Mouse (Mus musculus) ES-E14 (cell line): ENCODE data around the gene B230219D22Rik.

Experiments used
- CHD2 ChIP-seq: IDR thresholded peaks from 2 replicates; pipeline ENCODE4 v1.6.1; 2014; ENCODE audit warnings: mild to moderate bottlenecking, low read depth, low read length, inconsistent platforms
- MAFK ChIP-seq: IDR thresholded peaks from 2 replicates; pipeline ENCODE4 v1.6.1; 2014; ENCODE audit warnings: mild to moderate bottlenecking, low read depth, low read length, inconsistent platforms; ENCODE audit not compliant: insufficient read depth
- ZC3H11A ChIP-seq: IDR thresholded peaks from 2 replicates; pipeline ENCODE4 v1.6.1; 2012; ENCODE audit warnings: low read depth, mild to moderate bottlenecking, inconsistent platforms, low read length, borderline replicate concordance

GRCm38 (mm10) chr13:55732121-55732520, 39.2 kb downstream of the B230219D22Rik start:
- TF ChIP-seq MAFK (no peak), ZC3H11A (no peak), CHD2 (no peak)
